Mouse (Mus musculus) liver, embryonic 14.5 days (tissue): ENCODE measurements around the gene Cfap126.
"Not testable (repeated sequence)": the region's sequence is repeated elsewhere in the genome, so short reads cannot be mapped to it uniquely, and the experiment has no call there.

ENCODE experiments used
- CTCF ChIP-seq: IDR thresholded peaks from 2 replicates; pipeline ENCODE4 v1.5.1; 2016; ENCODE audit warnings: antibody characterized with exemption, low read depth, control low read depth
- EP300 ChIP-seq: IDR thresholded peaks from 2 replicates; pipeline ENCODE4 v1.6.1; 2016; ENCODE audit warnings: antibody characterized with exemption, low read depth

GRCm38 (mm10) chr1:171065243-171065587 lies 48.5 kb upstream of the Cfap126 start:
- TF ChIP-seq CTCF, EP300: not testable (repeated sequence)
